Mouse (Mus musculus): ENCODE results near the gene Nrcam. TPM values are rescaled to one million over a fixed set of nuclear protein-coding genes. Genes with fewer than 3 reads are reported as not detected.

Gene Nrcam
- polyA plus RNA-seq, 1 experiment from 2014 or later: 0.94 TPM

DNA sequence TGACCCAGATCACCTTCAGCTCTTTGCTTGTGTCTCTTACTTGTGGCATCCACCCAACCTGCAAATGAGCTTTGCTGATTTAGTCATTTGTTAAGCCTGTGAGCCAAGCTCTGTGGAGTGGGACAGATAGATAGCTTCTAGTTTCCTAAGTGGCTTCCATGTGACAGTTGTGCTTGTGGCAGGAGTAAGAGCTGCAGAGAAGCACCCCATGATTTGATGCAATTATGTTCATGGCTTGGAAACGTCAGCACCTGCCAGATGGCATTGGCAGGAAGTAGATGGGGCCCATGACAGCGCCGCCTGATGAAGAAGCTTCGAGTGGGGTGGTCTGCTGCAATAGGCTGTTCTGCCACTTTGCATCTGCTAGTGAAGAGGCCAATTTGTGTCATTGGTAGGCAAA lies 186.4 kb downstream of the Nrcam start:
- no peak for DNase-seq (ENCODE audit: low spot score)
- H3K4me3 ChIP-seq: no peak overlapping the region
- H3K36me3 ChIP-seq: no peaks in the 10 kb centered on the region
- H3K9me3 ChIP-seq: no peaks in the 10 kb centered on the region
- no peak overlapping the region for H3K27ac ChIP-seq
- 69% methylated on average over 4 of the region's 4 CpGs for WGBS
- H3K27me3 ChIP-seq (ENCODE audit: insufficient read depth, poor library complexity, severe bottlenecking): no peaks in the 10 kb centered on the region
- no peaks in the 10 kb centered on the region for H3K4me1 ChIP-seq

- H3K9me3 ChIP-seq: no peaks in the 10 kb centered on the region
- no peaks in the 10 kb centered on the region for H3K4me1 ChIP-seq
- no peak for DNase-seq (ENCODE audit: low spot score)
- no peak overlapping the region for H3K27ac ChIP-seq
- H3K27me3 ChIP-seq (ENCODE audit: insufficient read depth, poor library complexity, severe bottlenecking): no peaks in the 10 kb centered on the region
- H3K36me3 ChIP-seq: no peaks in the 10 kb centered on the region
- no peak overlapping the region for H3K4me3 ChIP-seq
- 62% methylated on average over 7 of the region's 7 CpGs for WGBS
Measured at GRCm38 (mm10) chr12:44519440-44520141, 190.9 kb downstream of the Nrcam start.

- WGBS: 69% methylated on average over 3 of the region's 3 CpGs
- Histone ChIP-seq H3K9me3 (no peaks in the 10 kb centered on the region), H3K4me3 (no peak overlapping the region), H3K27me3 (ENCODE audit: insufficient read depth, poor library complexity, severe bottlenecking) (no peaks in the 10 kb centered on the region), H3K4me1 (no peaks in the 10 kb centered on the region), H3K27ac (no peak overlapping the region), H3K36me3 (no peaks in the 10 kb centered on the region)
- DNase-seq (ENCODE audit: low spot score): no peak
Measured at GRCm38 (mm10) chr12:44521496-44521895, 192.8 kb downstream of the Nrcam start.

- 74% methylated on average over 8 of the region's 8 CpGs for WGBS
- no peak overlapping the region for H3K27ac ChIP-seq
Measured at GRCm38 (mm10) chr12:44524621-44525565, 196.2 kb downstream of the Nrcam start.

GRCm38 (mm10) chr12:44528391-44529016 lies 199.8 kb downstream of the Nrcam start:
- Histone ChIP-seq H3K27ac (no peak overlapping the region), H3K4me3 (no peak overlapping the region), H3K36me3 (no peaks in the 10 kb centered on the region), H3K4me1 (no peaks in the 10 kb centered on the region), H3K9me3 (no peaks in the 10 kb centered on the region), H3K27me3 (ENCODE audit: insufficient read depth, poor library complexity, severe bottlenecking) (no peaks in the 10 kb centered on the region)
- WGBS: 45% methylated on average over 11 of the region's 11 CpGs
- DNase-seq (ENCODE audit: low spot score): no peak

More at GRCm38 (mm10) chr12:44524621-44525565, 196.2 kb downstream of the Nrcam start:
- Histone ChIP-seq H3K9me3 (no peaks in the 10 kb centered on the region), H3K27me3 (ENCODE audit: insufficient read depth, poor library complexity, severe bottlenecking) (no peaks in the 10 kb centered on the region), H3K4me1 (no peaks in the 10 kb centered on the region), H3K36me3 (no peaks in the 10 kb centered on the region), H3K4me3 (no peak overlapping the region)
- DNase-seq (ENCODE audit: low spot score): no peak

DNA sequence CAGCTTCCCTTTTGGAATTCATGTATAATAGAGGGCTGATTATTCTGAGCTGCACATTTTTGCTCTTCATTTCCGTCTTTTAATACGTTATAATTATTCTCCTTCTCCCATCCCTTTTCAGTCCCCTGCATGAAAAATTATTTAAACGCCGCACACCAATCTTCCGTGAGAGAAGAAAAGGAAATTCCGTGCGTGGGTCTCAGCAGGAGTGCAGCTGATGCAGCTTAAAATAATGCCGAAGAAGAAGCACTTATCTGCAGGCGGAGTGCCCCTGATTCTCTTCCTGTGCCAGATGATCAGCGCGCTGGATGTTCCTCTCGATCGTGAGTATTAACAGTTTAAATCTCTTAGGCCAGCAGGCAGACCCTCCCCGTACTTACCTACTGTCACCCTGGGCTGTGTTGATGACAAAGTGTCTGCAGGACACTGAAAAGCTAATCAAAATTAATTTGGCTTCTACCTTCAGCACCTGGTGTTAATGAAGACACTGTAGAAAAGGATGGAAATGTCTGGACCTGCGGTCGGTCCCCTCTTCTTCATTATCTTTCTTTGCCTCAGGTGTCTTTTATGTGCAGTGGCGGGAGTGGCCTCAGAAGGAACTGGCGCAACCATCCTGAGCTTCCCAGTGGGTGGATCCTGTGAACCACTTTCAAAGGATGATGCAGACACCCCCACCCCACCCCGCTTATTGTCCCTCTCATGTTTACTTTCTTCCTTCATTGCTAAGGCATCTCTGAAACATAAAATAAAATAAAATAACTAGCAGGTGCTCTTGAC lies 203.8 kb downstream of the Nrcam start:
- no peak for DNase-seq (ENCODE audit: low spot score)
- Histone ChIP-seq H3K4me3 (no peak overlapping the region), H3K27ac (no peak overlapping the region), H3K4me1 (no peaks in the 10 kb centered on the region), H3K27me3 (ENCODE audit: insufficient read depth, poor library complexity, severe bottlenecking) (no peaks in the 10 kb centered on the region), H3K9me3 (no peaks in the 10 kb centered on the region), H3K36me3 (no peaks in the 10 kb centered on the region)
- 70% methylated on average over 19 of the region's 19 CpGs for WGBS

- WGBS: 80% methylated on average over 7 of the region's 7 CpGs
- no peaks in the 10 kb centered on the region for H3K27me3 ChIP-seq (ENCODE audit: insufficient read depth, poor library complexity, severe bottlenecking)
- no peak overlapping the region for H3K4me3 ChIP-seq
- H3K36me3 ChIP-seq: no peaks in the 10 kb centered on the region
- no peaks in the 10 kb centered on the region for H3K4me1 ChIP-seq
- H3K9me3 ChIP-seq: no peaks in the 10 kb centered on the region
- no peak for DNase-seq (ENCODE audit: low spot score)
- no peak overlapping the region for H3K27ac ChIP-seq
Measured at GRCm38 (mm10) chr12:44534100-44534633, 205.5 kb downstream of the Nrcam start.

- Histone ChIP-seq H3K4me3 (no peak overlapping the region), H3K4me1 (no peaks in the 10 kb centered on the region), H3K27ac (no peak overlapping the region), H3K36me3 (no peaks in the 10 kb centered on the region), H3K9me3 (no peaks in the 10 kb centered on the region), H3K27me3 (ENCODE audit: insufficient read depth, poor library complexity, severe bottlenecking) (no peaks in the 10 kb centered on the region)
- no peak for DNase-seq (ENCODE audit: low spot score)
- WGBS: 12% methylated on average over 5 of the region's 5 CpGs
Measured at GRCm38 (mm10) chr12:44535623-44536022, 206.9 kb downstream of the Nrcam start.

DNA sequence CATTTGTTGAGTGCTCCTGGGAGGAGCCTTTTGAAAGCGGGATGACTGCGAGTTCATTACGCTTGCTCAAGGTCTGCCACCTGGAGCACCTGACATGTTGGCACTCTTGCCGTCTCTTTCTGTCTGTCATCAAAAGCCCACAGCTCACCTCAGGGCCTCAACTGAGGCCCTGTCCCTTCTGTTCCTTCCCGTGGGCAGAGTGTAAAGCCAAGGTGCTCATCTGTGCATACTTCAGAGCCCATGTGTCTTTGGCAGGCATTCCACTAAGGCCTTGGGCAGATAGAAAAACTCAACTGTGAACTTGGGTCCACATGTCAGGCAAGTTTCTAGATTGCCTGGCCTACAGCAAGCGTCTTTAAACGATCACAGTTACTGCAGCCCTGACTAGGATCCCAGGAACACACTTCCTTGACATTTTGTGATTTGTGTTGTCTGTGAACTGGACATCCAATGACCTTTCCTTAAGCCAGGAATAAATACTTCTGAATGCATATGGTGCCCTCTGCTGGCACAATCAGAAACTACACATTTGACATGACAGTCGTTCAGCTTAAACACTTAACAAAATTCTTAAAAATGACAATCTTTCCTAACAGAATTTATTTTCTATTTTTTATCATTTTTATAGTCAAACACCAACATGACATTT lies 219.2 kb downstream of the Nrcam start:
- no peaks in the 10 kb centered on the region for H3K9me3 ChIP-seq
- WGBS: 57% methylated on average over 8 of the region's 8 CpGs
- no peak for DNase-seq (ENCODE audit: low spot score)

GRCm38 (mm10) chr12:44548465-44548864 lies 219.8 kb downstream of the Nrcam start:
- no peak for DNase-seq (ENCODE audit: low spot score)
- Histone ChIP-seq H3K27ac (no peak overlapping the region), H3K4me3 (no peak overlapping the region), H3K36me3 (no peaks in the 10 kb centered on the region), H3K9me3 (no peaks in the 10 kb centered on the region), H3K27me3 (ENCODE audit: insufficient read depth, poor library complexity, severe bottlenecking) (no peaks in the 10 kb centered on the region), H3K4me1 (no peaks in the 10 kb centered on the region)
- 57% methylated on average over 9 of the region's 9 CpGs for WGBS

More for the DNA sequence above, 219.2 kb downstream of the Nrcam start:
- H3K4me1 ChIP-seq: no peaks in the 10 kb centered on the region
- no peak overlapping the region for H3K4me3 ChIP-seq
- no peak overlapping the region for H3K27ac ChIP-seq
- H3K36me3 ChIP-seq: no peaks in the 10 kb centered on the region
- H3K27me3 ChIP-seq (ENCODE audit: insufficient read depth, poor library complexity, severe bottlenecking): no peaks in the 10 kb centered on the region

DNA sequence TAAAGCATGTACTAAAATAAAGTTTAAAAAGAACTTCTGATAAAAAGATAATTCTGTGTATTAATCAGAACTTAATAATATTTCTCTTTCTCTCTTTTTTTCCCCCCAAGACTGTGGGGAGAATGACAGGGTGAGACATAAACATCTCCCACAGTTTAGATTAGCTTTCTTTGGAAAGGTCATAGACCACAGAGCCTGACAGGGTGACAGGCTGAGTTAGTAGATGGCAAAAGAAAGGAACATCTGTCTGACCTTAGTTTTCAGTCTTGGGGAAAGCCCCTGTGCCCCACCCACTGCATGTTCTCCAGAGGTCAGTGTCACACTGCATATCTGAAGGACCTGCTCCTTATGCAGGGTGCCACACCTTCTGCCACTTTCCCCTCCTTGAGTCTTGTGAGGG lies 222.9 kb downstream of the Nrcam start:
- Histone ChIP-seq H3K27me3 (ENCODE audit: insufficient read depth, poor library complexity, severe bottlenecking) (no peaks in the 10 kb centered on the region), H3K36me3 (no peaks in the 10 kb centered on the region), H3K9me3 (no peaks in the 10 kb centered on the region), H3K27ac (no peak overlapping the region), H3K4me3 (no peak overlapping the region), H3K4me1 (no peaks in the 10 kb centered on the region)
- DNase-seq (ENCODE audit: low spot score): no peak

- Histone ChIP-seq H3K27me3 (ENCODE audit: insufficient read depth, poor library complexity, severe bottlenecking) (no peaks in the 10 kb centered on the region), H3K27ac (no peak overlapping the region), H3K4me1 (no peaks in the 10 kb centered on the region), H3K36me3 (no peaks in the 10 kb centered on the region), H3K4me3 (no peak overlapping the region), H3K9me3 (no peaks in the 10 kb centered on the region)
- 69% methylated on average over 2 of the region's 2 CpGs for WGBS
- DNase-seq (ENCODE audit: low spot score): no peak
Measured at GRCm38 (mm10) chr12:44554051-44554450, 225.4 kb downstream of the Nrcam start.

Data from heart, embryonic 10.5 days (tissue).